Mouse (Mus musculus) kidney, postnatal 0 days (tissue): ENCODE data around the gene Pir. TPM values are rescaled to one million over a fixed set of nuclear protein-coding genes. Genes with fewer than 3 reads are reported as not detected.

ENCODE experiments used
- ATAC-seq: fragments of 200-750 bp; cut with Nextera tagmentation; replicated peaks from 2 replicates; pipeline ENCODE4 v1.8.0; 2017; ENCODE audit warnings: low read depth, moderate number of reproducible peaks, moderate TSS enrichment, moderate library complexity; ENCODE audit not compliant: low FRiP score
- DNase-seq: peaks from one replicate; pipeline ENCODE4 v3.0.0-alpha.2; 2016; ENCODE audit warnings: low spot score
- H3K27ac ChIP-seq: fragments of 300-500 bp; sonication (generic); 2 replicates; pipeline ENCODE4 v1.5.1; 2014; ENCODE audit warnings: mild to moderate bottlenecking
- H3K27me3 ChIP-seq: fragments of 300-500 bp; sonication (generic); 2 replicates; pipeline ENCODE4 v1.6.1; 2014; ENCODE audit warnings: low read length, mixed read lengths; ENCODE audit not compliant: insufficient read depth
- H3K36me3 ChIP-seq: fragments of 300-500 bp; sonication (generic); 2 replicates; pipeline ENCODE4 v1.6.1; 2014; ENCODE audit warnings: low read length, mixed read lengths; ENCODE audit not compliant: insufficient read depth
- H3K4me1 ChIP-seq: fragments of 300-500 bp; sonication (generic); replicated peaks from 2 replicates; pipeline ENCODE4 v1.6.1; 2014; ENCODE audit warnings: antibody characterized with exemption, low read length, mixed read lengths; ENCODE audit not compliant: insufficient read depth
- H3K4me2 ChIP-seq: fragments of 300-500 bp; sonication (generic); 2 replicates; pipeline ENCODE4 v1.6.1; 2014; ENCODE audit warnings: mild to moderate bottlenecking, low read length, moderate library complexity, mixed read lengths
- H3K4me3 ChIP-seq: fragments of 300-500 bp; sonication (generic); replicated peaks from 2 replicates; pipeline ENCODE4 v1.5.1; 2014; ENCODE audit warnings: low read depth, low read length
- H3K9ac ChIP-seq: fragments of 300-500 bp; sonication (generic); 2 replicates; pipeline ENCODE4 v1.6.1; 2014; ENCODE audit warnings: low read depth, low read length
- H3K9me3 ChIP-seq: fragments of 300-500 bp; sonication (generic); replicated peaks from 2 replicates; pipeline ENCODE4 v1.6.1; 2016; ENCODE audit warnings: low read length, inconsistent platforms, mixed read lengths
- CTCF ChIP-seq: IDR thresholded peaks from 2 replicates; pipeline ENCODE4 v1.5.1; 2016; ENCODE audit warnings: antibody characterized with exemption, low read depth, mild to moderate bottlenecking, moderate library complexity
- WGBS: fragments of 180-500 bp; shearing (Covaris S2); extraction: QIAGEN DNeasy Blood & Tissue Kit; methylation state at CpG from one replicate; pipeline ENCODE4 v1.1.7; 2014; 5-methylcytosine and 5-hydroxymethylcytosine counted together
- polyA plus RNA-seq: library from polyadenylated mRNA; unstranded; fragments of >200 nt; fragmentation: Nextera tagmentation; extraction: Ambion mirVana; gene quantifications from 2 replicates; pipeline ENCODE4 v1.2.1, GENCODE M21; 2015

The Pir gene
- polyA plus RNA-seq, 1 experiment from 2014 or later, result 10.6 TPM

DNA sequence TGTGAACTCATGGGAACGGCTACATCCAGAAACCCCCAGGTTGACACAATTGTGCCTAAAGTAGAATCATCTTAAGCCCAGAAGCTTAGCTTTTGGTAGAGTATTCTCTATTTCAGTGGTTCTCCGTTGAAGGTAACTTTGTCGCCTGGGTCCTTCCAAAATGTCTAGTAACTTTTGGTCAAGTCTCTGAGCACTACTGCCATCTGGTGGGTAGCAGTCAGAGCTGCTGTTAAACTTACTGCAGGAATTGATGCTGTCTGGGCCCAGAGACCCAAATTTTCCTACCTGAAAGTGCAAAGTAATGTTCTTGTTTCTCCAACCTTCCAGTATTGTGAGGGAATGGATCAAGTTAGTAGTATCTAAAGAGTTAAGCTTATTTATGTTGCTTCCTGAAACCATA, 17.9 kb downstream of the Pir start:
- H3K4me2 ChIP-seq, result no peak overlapping the region
- H3K27me3 ChIP-seq, result no peaks in the 10 kb centered on the region
- 51% methylated on average over 3 of the region's 3 CpGs for WGBS
- H3K36me3 ChIP-seq, result no peaks in the 10 kb centered on the region
- ATAC-seq (no peak), DNase-seq (peak; percentile 50)
- no peak overlapping the region for H3K27ac ChIP-seq
- TF ChIP-seq CTCF, result peak; percentile 68
- H3K4me1 ChIP-seq, result no peaks in the 10 kb centered on the region
- H3K9ac ChIP-seq, result no peak overlapping the region
- no peak overlapping the region for H3K4me3 ChIP-seq
- H3K9me3 ChIP-seq, result no peaks in the 10 kb centered on the region

DNA sequence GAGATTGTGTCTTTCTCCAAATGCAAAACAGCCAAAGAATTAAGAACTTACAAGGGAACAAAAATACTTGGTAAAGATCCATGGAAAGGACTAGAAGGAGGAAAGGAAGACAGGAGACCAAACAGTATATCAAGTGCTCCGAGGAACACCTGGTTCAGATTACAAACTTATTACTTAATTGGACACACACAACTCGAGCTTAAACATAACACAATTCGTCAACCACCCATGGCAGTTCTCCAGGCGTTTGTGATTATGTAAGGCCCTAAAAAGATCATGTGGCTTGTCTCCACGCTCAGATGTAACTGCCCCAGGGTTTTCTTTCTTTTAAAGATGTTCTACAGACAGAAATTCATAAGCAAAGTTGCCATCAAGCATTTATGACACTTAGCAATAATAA, 22.0 kb downstream of the Pir start:
- H3K9ac ChIP-seq, result no peak overlapping the region
- WGBS, result 34% methylated on average over 5 of the region's 5 CpGs
- H3K4me3 ChIP-seq, result no peak overlapping the region
- no peak for DNase-seq
- H3K9me3 ChIP-seq, result no peaks in the 10 kb centered on the region
- H3K27ac ChIP-seq, result no peak overlapping the region
- TF ChIP-seq CTCF, result no peak
- ATAC-seq, result no peak
- no peaks in the 10 kb centered on the region for H3K4me1 ChIP-seq
- no peaks in the 10 kb centered on the region for H3K27me3 ChIP-seq
- no peak overlapping the region for H3K4me2 ChIP-seq
- H3K36me3 ChIP-seq, result no peaks in the 10 kb centered on the region

DNA sequence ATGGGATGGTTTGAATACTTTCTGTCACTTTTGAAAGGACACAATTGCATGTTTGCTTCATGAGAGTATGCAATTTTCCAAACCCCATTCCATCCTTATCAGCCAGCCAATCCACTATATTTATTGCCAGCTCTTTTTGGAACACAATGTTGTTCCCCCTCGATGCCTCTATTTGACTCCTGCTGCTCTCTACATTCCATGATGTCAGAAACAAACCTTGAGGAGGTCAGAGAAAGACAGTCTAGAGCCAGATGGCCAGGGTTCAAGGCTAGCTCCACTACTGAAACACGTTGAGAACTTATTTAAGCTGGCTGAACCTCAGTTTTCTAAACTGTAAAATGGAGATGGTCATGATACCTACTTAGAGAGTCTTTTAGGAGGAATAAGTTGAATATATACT, 37.1 kb downstream of the Pir start:
- no peaks in the 10 kb centered on the region for H3K36me3 ChIP-seq
- peak; percentile 12 for DNase-seq
- H3K27ac ChIP-seq, result no peak overlapping the region
- H3K9me3 ChIP-seq, result no peaks in the 10 kb centered on the region
- H3K27me3 ChIP-seq, result no peaks in the 10 kb centered on the region
- TF ChIP-seq CTCF, result no peak
- no peak overlapping the region for H3K9ac ChIP-seq
- ATAC-seq, result no peak
- 36% methylated on average over 2 of the region's 2 CpGs for WGBS
- no peak overlapping the region for H3K4me3 ChIP-seq
- H3K4me1 ChIP-seq, result no peaks in the 10 kb centered on the region
- no peak overlapping the region for H3K4me2 ChIP-seq

DNA sequence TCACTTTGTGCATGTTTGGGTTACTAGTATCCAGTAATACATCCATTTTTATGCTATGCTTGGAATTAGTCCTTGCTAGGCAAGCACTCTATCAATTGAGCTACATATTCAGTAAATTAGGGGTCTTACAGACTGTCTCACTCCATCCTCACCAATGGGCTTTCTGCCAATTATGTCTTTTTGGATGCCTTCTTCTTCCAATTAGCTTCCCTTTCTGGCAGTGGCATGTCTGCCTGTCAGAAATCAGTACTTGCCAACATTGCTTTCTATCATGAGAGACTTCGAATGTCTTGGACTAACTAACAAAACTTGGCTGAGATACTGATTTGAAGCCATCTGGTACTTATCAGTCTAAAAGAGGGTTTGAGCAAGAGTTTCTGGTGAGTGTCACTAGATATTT, 44.7 kb downstream of the Pir start:
- no peak overlapping the region for H3K9ac ChIP-seq
- H3K36me3 ChIP-seq, result no peaks in the 10 kb centered on the region
- no peak for ATAC-seq
- no peak for DNase-seq
- no peaks in the 10 kb centered on the region for H3K4me1 ChIP-seq
- no peaks in the 10 kb centered on the region for H3K27me3 ChIP-seq
- no peak overlapping the region for H3K27ac ChIP-seq
- no peak for TF ChIP-seq CTCF
- H3K4me2 ChIP-seq, result no peak overlapping the region
- no peaks in the 10 kb centered on the region for H3K9me3 ChIP-seq
- 74% methylated on average over 1 of the region's 1 CpGs for WGBS
- no peak overlapping the region for H3K4me3 ChIP-seq

DNA sequence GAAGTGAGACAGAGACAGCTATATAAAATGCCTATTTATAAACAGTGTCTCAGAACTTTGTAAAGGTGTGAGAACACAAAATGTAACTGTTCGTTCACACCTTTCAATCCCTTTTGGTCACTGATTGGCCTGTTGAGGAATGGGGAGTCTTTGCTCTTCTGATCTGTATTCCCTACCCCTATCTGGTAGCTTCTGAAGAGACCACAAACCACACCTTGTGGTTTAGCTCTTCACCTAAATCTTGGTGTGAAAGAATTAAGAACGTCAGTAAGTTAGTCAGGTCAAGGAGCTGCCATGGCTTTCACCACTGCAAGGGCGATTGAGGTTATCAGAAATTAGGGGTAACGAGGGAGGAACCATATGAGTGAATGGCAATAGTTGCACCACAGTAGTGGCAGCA, 49.4 kb downstream of the Pir start:
- TF ChIP-seq CTCF, result no peak
- DNase-seq, result no peak
- Histone ChIP-seq H3K4me3 (no peak overlapping the region), H3K27ac (no peak overlapping the region), H3K9ac (no peak overlapping the region), H3K9me3 (no peaks in the 10 kb centered on the region), H3K4me1 (no peaks in the 10 kb centered on the region), H3K27me3 (no peaks in the 10 kb centered on the region), H3K36me3 (no peaks in the 10 kb centered on the region), H3K4me2 (no peak overlapping the region)
- 88% methylated on average over 4 of the region's 4 CpGs for WGBS
- ATAC-seq, result no peak

DNA sequence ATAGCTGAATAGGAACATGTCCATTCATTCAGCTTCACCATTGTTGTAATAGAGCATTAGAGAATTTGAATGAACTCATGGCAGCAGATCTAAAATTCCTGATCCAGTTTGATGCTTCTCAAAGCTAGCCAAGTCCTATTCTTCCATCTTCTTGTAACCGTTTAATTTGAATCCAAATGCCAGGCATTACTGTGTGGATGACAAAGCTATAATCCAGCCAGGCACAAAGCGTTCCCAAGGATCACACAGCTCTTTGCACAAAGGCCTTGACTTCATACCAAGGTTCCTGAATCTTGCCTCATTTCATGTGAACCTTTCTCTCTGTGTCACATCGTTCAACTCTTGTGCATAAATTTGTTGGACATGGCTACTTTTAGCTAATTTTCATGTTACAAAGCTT, 50.9 kb downstream of the Pir start:
- Histone ChIP-seq H3K9ac (no peak overlapping the region), H3K9me3 (no peaks in the 10 kb centered on the region), H3K4me3 (no peak overlapping the region), H3K36me3 (no peaks in the 10 kb centered on the region), H3K4me1 (no peaks in the 10 kb centered on the region), H3K27ac (no peak overlapping the region), H3K4me2 (no peak overlapping the region), H3K27me3 (no peaks in the 10 kb centered on the region)
- 90% methylated on average over 3 of the region's 3 CpGs for WGBS
- DNase-seq (no peak), ATAC-seq (no peak)
- TF ChIP-seq CTCF, result no peak

DNA sequence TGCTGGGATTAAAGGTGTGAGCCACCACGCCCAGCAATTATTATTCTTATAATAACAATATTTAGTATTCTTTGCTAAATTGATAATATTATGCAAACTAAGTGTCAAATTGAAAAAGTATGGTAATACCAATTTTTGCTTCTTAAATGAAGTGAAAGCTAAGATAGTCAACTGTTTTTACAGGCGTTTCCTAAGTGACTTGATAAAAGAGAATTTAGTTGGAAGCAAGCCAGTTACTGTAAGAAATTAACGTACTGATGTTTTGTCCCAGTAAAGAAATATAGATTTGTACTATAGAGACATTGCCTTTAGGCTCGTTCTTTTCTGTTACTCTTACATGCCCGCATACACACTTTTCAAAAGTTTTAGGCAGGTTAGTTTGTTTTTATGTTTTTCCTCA, 53.3 kb downstream of the Pir start:
- H3K4me2 ChIP-seq, result no peak overlapping the region
- H3K9ac ChIP-seq, result no peak overlapping the region
- 76% methylated on average over 5 of the region's 5 CpGs for WGBS
- H3K4me1 ChIP-seq, result no peaks in the 10 kb centered on the region
- ATAC-seq (no peak), DNase-seq (no peak)
- H3K27me3 ChIP-seq, result no peaks in the 10 kb centered on the region
- no peaks in the 10 kb centered on the region for H3K36me3 ChIP-seq
- H3K27ac ChIP-seq, result no peak overlapping the region
- no peaks in the 10 kb centered on the region for H3K9me3 ChIP-seq
- no peak overlapping the region for H3K4me3 ChIP-seq
- TF ChIP-seq CTCF, result no peak
